Mouse (Mus musculus): Measurements from ENCODE around the gene Sowaha.

- no peak for TF ChIP-seq CTCF (IDR thresholded peaks at IDR 0.05; ENCODE audit: insufficient read depth, low read depth, low read length)
- TF ChIP-seq POLR2A (IDR thresholded peaks at IDR 0.05; ENCODE audit: insufficient read depth, low read depth, low read length): no peak
These were observed 43.7 kb upstream of the Sowaha start for GRCm38 (mm10) chr11:53523545-53524405.
